Mouse (Mus musculus): ENCODE data around the gene Epas1. TPM values are rescaled to one million over a fixed set of nuclear protein-coding genes. Genes with fewer than 3 reads are reported as not detected.
A peak's percentile ranks its signal among the peaks of the same experiment; 100 is the strongest.

Epas1 gene
- total RNA-seq, 2 experiments from 2014 or later = 165 to 202 TPM

- DNase-seq = no peak
Measured at GRCm38 (mm10) chr17:86828500-86828899, 75.0 kb downstream of the Epas1 start.

GRCm38 (mm10) chr17:86829383-86830175 lies 76.1 kb downstream of the Epas1 start:
- DNase-seq = no peak

GRCm38 (mm10) chr17:86830893-86831292 lies 77.4 kb downstream of the Epas1 start:
- no peak for DNase-seq

- peak; percentile 58 to 69 for DNase-seq
Measured at GRCm38 (mm10) chr17:86832562-86833327, 79.2 kb downstream of the Epas1 start.

DNA sequence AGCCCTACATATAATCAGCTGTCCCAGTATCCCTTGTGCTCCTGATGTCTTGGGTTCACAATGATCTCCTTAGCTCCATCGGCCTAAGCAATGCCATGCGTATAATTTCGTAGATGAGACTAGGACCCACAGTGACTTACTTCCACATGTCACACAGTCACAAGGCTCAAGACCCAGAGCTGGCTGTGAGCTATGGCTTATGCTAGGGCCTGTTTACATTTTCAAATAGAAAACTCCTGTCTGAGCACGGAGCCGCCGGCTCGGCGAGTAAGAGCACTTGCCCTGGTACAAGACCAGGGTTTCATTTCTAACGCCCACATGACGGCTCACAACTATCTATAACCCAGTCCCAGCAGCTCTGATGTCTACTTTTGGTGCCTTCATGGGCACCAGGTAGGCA lies 80.4 kb downstream of the Epas1 start:
- DNase-seq = no peak

GRCm38 (mm10) chr17:86839308-86839707 lies 85.8 kb downstream of the Epas1 start:
- DNase-seq = no peak

GRCm38 (mm10) chr17:86850700-86851337 lies 97.3 kb downstream of the Epas1 start:
- DNase-seq = no peak

GRCm38 (mm10) chr17:86851782-86852181 lies 98.3 kb downstream of the Epas1 start:
- DNase-seq = no peak

GRCm38 (mm10) chr17:86852591-86853031 lies 99.1 kb downstream of the Epas1 start:
- DNase-seq = no peak

DNA sequence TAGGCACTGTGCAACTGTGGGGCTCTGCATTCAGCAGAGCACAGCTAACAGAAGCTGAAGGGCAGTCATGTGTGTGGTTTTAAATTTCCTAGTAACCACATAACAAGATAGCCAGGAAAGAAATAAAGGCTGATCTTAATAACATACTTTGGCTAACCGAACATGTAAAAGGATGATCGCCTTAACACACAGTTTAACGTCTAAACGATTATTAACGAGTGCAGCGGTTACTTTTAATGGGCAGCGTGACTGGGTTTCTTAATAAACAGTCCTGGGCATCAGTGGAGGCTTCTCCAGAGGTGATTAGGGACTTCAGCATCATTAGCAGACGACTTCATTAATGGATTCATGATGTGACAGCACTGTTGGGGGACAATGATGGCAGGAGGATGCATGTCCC lies 117.1 kb downstream of the Epas1 start:
- DNase-seq = no peak

- no peak for DNase-seq
Measured at GRCm38 (mm10) chr17:86872643-86873042, 119.1 kb downstream of the Epas1 start.

DNA sequence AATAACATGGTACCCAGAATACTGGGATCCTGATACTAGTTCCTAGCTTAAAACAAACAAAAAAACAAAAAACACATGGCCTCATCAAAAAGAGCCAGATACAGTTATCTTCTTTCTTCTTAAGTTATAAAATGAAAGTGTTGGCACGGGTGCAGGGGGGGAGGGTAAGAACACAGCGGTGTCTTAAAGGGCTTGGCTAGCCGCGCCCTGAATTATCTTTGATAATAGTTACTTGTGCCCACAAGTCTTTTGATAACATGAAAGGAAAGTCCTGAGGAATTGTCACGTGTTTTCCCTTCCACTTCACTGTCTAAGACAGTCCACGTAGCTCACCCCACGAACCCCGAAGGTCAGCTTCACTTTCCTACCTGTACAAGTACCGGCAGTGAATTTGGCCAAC lies 123.4 kb downstream of the Epas1 start:
- no peak for DNase-seq

- no peak for DNase-seq
Measured at GRCm38 (mm10) chr17:86877747-86878146, 124.2 kb downstream of the Epas1 start.

DNA sequence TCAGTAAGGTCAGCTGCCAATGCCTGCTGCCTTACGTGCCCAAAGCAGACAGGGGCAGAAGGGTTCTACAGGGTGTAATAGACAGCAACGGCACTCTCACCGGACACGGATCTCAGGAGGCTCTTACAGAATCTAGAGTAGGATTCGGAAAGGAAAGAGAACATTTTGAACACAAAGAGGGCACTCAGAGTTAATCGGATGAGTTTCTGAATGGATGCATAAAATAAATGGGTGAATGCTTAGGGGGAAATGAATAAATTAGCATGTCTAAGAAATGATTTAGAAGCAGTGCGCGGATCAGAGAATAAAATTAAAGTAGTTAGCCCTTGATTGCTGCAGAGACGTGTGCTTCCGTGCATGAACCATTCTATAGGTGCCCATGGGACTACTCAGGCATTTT lies 126.6 kb downstream of the Epas1 start:
- DNase-seq = no peak

DNA sequence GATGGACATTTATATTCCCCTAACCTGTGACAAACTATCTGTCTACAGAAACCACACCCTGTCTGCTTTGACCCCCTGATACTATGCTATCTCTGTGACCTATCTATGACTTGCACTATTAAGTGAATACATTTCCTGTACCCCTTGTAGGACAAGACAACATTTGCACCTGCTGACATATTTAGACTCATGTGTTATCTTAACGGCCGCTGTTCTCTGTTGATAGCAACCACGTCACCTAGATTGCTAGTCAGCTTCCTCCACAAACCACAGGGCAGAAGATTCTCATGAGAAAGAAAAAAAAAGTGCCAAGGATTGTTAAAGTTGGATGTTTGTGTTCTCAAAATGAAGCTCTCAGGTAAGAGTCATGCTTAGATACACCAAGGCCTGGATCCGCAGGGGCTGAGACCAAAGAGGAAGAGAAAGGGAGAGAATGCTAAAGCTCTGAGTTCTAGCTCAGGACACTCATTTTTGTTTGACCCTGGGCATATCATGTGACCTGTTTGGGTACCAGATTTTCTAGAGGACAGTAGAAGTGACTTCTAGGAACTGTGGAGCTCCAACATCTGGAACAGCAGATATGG lies 127.1 kb downstream of the Epas1 start:
- no peak for DNase-seq

Other genes starting within 250 kb of the Epas1 start
- not detected for gene Gm10309, start 248.5 kb upstream of the Epas1 start, total RNA-seq (2021)
- gene Tmem247, start 163.6 kb downstream of the Epas1 start, total RNA-seq (2021) = not detected
- gene Atp6v1e2, start 194.2 kb downstream of the Epas1 start, total RNA-seq (2021) = not detected
- gene Rhoq, start 209.4 kb downstream of the Epas1 start, total RNA-seq (2021) = 100 to 1,000 TPM in 1 of 2 experiments, 10 to 100 TPM in 1; 79.5 to 109 TPM